Mouse (Mus musculus) limb, embryonic 15.5 days (tissue): Measurements from ENCODE around the gene Vgf. TPM values are rescaled to one million over a fixed set of nuclear protein-coding genes. Genes with fewer than 3 reads are reported as not detected.

Experiments
- ATAC-seq: fragments of 200-750 bp; cut with Nextera tagmentation; 2 replicates; pipeline ENCODE4 v1.8.0; 2017; ENCODE audit warnings: low read depth, moderate TSS enrichment; ENCODE audit not compliant: insufficient number of reproducible peaks, low FRiP score, low TSS enrichment
- H3K27ac ChIP-seq: fragments of 300-500 bp; sonication (generic); 2 replicates; pipeline ENCODE4 v1.5.1; 2015; ENCODE audit warnings: moderate library complexity, mild to moderate bottlenecking, inconsistent platforms
- H3K27me3 ChIP-seq: fragments of 300-500 bp; sonication (generic); 2 replicates; pipeline ENCODE4 v1.6.1; 2015; ENCODE audit warnings: inconsistent platforms
- H3K36me3 ChIP-seq: fragments of 300-500 bp; sonication (generic); 2 replicates; pipeline ENCODE4 v1.6.1; 2015; ENCODE audit warnings: inconsistent platforms
- H3K4me1 ChIP-seq: fragments of 300-500 bp; sonication (generic); 2 replicates; pipeline ENCODE4 v1.6.1; 2015; ENCODE audit warnings: inconsistent platforms
- H3K4me2 ChIP-seq: fragments of 300-500 bp; sonication (generic); 2 replicates; pipeline ENCODE4 v1.6.1; 2015; ENCODE audit warnings: mild to moderate bottlenecking, inconsistent platforms
- H3K4me3 ChIP-seq: fragments of 300-500 bp; sonication (generic); 2 replicates; pipeline ENCODE4 v1.5.1; 2015; ENCODE audit warnings: mild to moderate bottlenecking, inconsistent platforms
- H3K9ac ChIP-seq: fragments of 300-500 bp; sonication (generic); 2 replicates; pipeline ENCODE4 v1.6.1; 2015; ENCODE audit warnings: inconsistent platforms
- H3K9me3 ChIP-seq: fragments of 300-500 bp; sonication (generic); 2 replicates; pipeline ENCODE4 v1.6.1; 2016; ENCODE audit warnings: inconsistent platforms
- WGBS: fragments of 180-500 bp; shearing (Covaris S2); methylation state at CpG from one replicate; pipeline ENCODE4 v1.1.7; 2015; 5-methylcytosine and 5-hydroxymethylcytosine counted together
- polyA plus RNA-seq: library from polyadenylated mRNA; unstranded; fragments of >200 nt; fragmentation: Nextera tagmentation; extraction: Ambion mirVana; gene quantifications from 2 replicates; pipeline ENCODE4 v1.2.1, GENCODE M21; 2015

Vgf gene
- polyA plus RNA-seq, 1 experiment from 2014 or later, result 0.06 TPM

DNA sequence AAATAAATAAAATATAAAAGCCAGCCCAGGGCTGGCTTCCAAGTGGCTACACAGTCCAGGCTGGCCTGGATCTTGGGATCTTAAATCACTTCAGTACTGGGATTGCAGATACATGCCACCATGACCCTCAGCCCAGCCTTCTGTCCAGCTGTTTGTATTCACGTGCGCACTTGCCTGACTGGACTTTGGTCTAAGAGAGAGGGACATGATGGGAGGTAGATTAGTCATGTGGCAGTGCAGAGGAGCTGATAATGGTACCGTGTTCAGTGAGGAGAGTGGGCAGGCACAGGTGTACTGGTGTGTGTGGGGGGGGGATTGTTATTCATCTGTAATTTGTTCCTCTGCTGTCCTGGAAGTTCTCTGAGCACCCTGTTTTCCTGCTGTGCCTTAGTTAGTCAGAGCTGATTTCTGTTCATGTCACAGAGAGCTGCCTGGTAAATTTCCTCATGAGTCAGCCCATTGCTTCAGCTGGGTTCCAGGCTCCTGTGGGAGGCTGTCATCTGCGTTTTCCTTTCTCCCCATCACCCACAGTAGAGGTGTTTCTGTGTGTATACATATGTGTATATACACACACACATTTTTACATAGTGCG lies 25.8 kb downstream of the Vgf start:
- no peak overlapping the region for H3K4me2 ChIP-seq
- H3K4me1 ChIP-seq, result no peaks in the 10 kb centered on the region
- no peaks in the 10 kb centered on the region for H3K27me3 ChIP-seq
- H3K4me3 ChIP-seq, result no peak overlapping the region
- no peak overlapping the region for H3K9ac ChIP-seq
- no peaks in the 10 kb centered on the region for H3K9me3 ChIP-seq
- ATAC-seq, result no peak
- no peak overlapping the region for H3K27ac ChIP-seq
- WGBS, result 81% methylated on average over 5 of the region's 5 CpGs
- H3K36me3 ChIP-seq, result no peaks in the 10 kb centered on the region

GRCm38 (mm10) chr5:137054299-137054698 lies 28.1 kb downstream of the Vgf start:
- no peak for ATAC-seq
- H3K4me2 ChIP-seq, result no peak overlapping the region
- H3K4me1 ChIP-seq, result no peaks in the 10 kb centered on the region
- no peaks in the 10 kb centered on the region for H3K9me3 ChIP-seq
- WGBS, result 90% methylated on average over 7 of the region's 7 CpGs
- H3K36me3 ChIP-seq, result no peaks in the 10 kb centered on the region
- H3K27ac ChIP-seq, result no peak overlapping the region
- no peak overlapping the region for H3K4me3 ChIP-seq
- no peaks in the 10 kb centered on the region for H3K27me3 ChIP-seq
- H3K9ac ChIP-seq, result no peak overlapping the region

GRCm38 (mm10) chr5:137054873-137055272 lies 28.7 kb downstream of the Vgf start:
- H3K36me3 ChIP-seq, result no peaks in the 10 kb centered on the region
- WGBS, result 80% methylated on average over 5 of the region's 5 CpGs

GRCm38 (mm10) chr5:137061809-137062481 lies 35.8 kb downstream of the Vgf start:
- Histone ChIP-seq H3K9ac (no peak overlapping the region), H3K27me3 (no peaks in the 10 kb centered on the region), H3K4me1 (no peaks in the 10 kb centered on the region), H3K4me3 (no peak overlapping the region), H3K36me3 (no peaks in the 10 kb centered on the region), H3K27ac (no peak overlapping the region), H3K9me3 (no peaks in the 10 kb centered on the region), H3K4me2 (no peak overlapping the region)
- 25% methylated on average over 11 of the region's 12 CpGs for WGBS
- no peak for ATAC-seq

More at GRCm38 (mm10) chr5:137054873-137055272, 28.7 kb downstream of the Vgf start:
- Histone ChIP-seq H3K4me3 (no peak overlapping the region), H3K4me1 (no peaks in the 10 kb centered on the region), H3K4me2 (no peak overlapping the region), H3K27me3 (no peaks in the 10 kb centered on the region), H3K9me3 (no peaks in the 10 kb centered on the region), H3K27ac (no peak overlapping the region), H3K9ac (no peak overlapping the region)
- no peak for ATAC-seq

DNA sequence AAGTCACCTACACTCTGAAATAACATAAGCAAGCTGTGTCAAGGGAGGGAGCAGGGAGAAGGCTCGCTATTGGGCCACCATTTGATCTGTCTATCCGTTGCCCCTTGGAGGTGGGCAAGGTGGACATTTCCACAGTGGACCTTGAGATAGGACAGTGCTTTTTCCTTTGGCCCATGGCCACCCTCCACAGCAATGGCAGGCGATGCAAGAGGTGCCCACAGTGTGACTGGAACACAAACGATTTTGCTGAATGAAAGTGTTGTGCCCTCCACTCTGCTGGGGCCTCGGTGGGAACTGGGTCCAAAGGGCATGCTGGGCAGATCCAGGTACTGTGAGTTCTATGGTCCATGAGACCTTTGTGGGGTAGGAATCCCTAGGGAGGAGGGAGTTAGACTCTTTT lies 36.4 kb downstream of the Vgf start:
- Histone ChIP-seq H3K4me2 (no peak overlapping the region), H3K27ac (no peak overlapping the region), H3K4me1 (no peaks in the 10 kb centered on the region), H3K36me3 (no peaks in the 10 kb centered on the region), H3K9me3 (no peaks in the 10 kb centered on the region), H3K27me3 (no peaks in the 10 kb centered on the region), H3K9ac (no peak overlapping the region), H3K4me3 (no peak overlapping the region)
- ATAC-seq, result no peak
- 84% methylated on average over 5 of the region's 5 CpGs for WGBS

DNA sequence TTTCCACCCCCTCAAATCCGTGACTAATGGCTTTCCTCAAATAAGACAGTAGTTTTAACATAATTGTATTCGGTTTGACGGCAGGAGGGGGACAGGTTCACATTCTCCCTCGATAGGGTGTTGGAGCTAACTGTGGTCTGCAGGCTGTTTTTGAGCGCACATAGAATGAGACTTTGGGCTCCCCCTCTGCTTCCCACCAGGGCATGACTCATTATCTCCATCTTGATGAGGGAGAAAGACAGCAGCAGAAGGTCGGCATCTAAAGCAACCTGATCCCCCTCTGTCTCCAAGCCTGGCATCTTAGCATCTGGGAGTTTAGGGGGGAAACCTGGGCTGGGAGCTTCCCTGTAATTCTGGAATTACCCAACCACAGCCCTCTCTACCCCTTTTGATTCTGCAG lies 39.3 kb downstream of the Vgf start:
- Histone ChIP-seq H3K4me2 (no peak overlapping the region), H3K4me1 (no peaks in the 10 kb centered on the region), H3K27me3 (no peaks in the 10 kb centered on the region), H3K36me3 (no peaks in the 10 kb centered on the region), H3K9me3 (no peaks in the 10 kb centered on the region), H3K4me3 (no peak overlapping the region), H3K9ac (no peak overlapping the region), H3K27ac (no peak overlapping the region)
- 64% methylated on average over 6 of the region's 6 CpGs for WGBS
- ATAC-seq, result no peak

DNA sequence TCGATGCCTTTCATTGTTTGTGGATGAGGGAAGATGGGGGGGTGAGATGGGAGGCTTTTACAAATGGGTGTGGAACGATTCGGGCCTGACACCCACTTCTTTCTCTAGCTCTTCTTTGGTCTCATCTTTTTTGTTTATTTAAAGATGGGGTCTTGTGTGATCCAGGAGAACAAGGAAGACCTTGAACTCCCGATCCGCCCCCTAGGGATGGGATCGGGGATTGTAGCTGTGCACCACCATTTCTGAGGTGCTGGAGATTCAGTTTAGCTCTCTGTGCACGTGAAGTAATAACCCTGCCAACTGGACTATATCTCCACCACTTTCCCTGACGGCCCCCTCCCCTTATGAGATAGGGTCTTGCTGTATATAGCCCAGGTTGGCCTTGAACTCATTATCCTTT lies 39.7 kb downstream of the Vgf start:
- H3K4me3 ChIP-seq, result no peak overlapping the region
- no peaks in the 10 kb centered on the region for H3K4me1 ChIP-seq
- H3K9me3 ChIP-seq, result no peaks in the 10 kb centered on the region
- WGBS, result 72% methylated on average over 8 of the region's 8 CpGs
- H3K36me3 ChIP-seq, result no peaks in the 10 kb centered on the region
- H3K27me3 ChIP-seq, result no peaks in the 10 kb centered on the region
- no peak for ATAC-seq
- H3K27ac ChIP-seq, result no peak overlapping the region
- H3K9ac ChIP-seq, result no peak overlapping the region
- no peak overlapping the region for H3K4me2 ChIP-seq

- Histone ChIP-seq H3K27ac (no peak overlapping the region), H3K4me2 (no peak overlapping the region), H3K27me3 (no peaks in the 10 kb centered on the region), H3K9ac (no peak overlapping the region), H3K4me3 (no peak overlapping the region), H3K9me3 (no peaks in the 10 kb centered on the region), H3K36me3 (no peaks in the 10 kb centered on the region), H3K4me1 (peaks cover 12% of the 10 kb centered on the region)
- 77% methylated on average over 4 of the region's 4 CpGs for WGBS
- no peak for ATAC-seq
Measured at GRCm38 (mm10) chr5:137068711-137069110, 42.5 kb downstream of the Vgf start.

GRCm38 (mm10) chr5:137070881-137071605 lies 44.9 kb downstream of the Vgf start:
- no peaks in the 10 kb centered on the region for H3K36me3 ChIP-seq
- H3K4me1 ChIP-seq, result peaks cover 17% of the 10 kb centered on the region
- 87% methylated on average over 19 of the region's 19 CpGs for WGBS
- no peak overlapping the region for H3K9ac ChIP-seq
- no peak overlapping the region for H3K4me3 ChIP-seq
- no peak for ATAC-seq
- H3K9me3 ChIP-seq, result no peaks in the 10 kb centered on the region
- H3K27ac ChIP-seq, result no peak overlapping the region
- H3K4me2 ChIP-seq, result no peak overlapping the region
- H3K27me3 ChIP-seq, result no peaks in the 10 kb centered on the region

DNA sequence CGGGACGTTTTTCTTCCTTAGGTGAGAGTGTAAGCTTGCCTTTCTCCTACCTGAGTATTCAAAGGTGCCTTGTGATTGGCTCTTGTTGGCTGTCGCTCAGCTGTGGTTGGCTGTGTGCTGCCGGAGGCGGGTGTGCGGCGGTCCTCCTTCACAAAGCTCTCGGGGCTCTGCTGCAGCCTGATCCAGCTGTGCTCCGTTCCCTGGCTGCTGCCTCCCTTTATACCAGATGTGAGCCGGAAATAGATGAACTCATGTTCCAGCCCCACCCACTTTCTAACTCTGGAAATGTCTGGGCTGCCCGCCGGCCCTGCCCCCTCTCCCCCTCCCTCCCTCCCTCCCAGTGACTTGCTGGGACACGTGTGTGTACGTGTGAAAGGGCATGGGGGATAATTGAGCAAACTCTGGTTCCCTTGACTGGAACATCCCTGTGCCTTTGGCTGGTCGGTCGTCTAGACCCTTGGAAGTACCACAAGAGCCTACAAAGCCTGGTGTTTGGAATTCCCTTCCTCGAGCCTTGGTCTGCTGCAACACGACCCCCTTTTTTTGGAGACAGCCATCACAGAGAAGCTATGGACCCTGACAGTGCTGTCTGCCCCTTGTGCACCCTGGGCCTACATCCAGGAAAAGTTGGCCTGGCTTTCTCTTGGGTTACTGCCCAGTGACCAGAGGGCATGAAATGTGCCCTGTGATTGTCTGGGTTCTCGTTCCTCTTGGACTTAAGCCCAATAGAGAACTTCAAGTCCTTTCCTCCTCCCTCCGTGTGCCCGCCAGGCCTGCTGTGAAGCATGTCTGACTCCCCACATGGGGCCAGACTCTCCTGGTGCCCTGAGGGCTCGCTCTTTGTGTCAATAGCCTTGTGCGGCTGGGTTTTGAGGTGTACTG lies 46.1 kb downstream of the Vgf start, which contains the start of gene Serpine1:
TSS of gene Serpine1 (minus strand) at position 190 of the 882 bp plus-strand sequence.
- no peak within 1 kb of the TSS for H3K9ac ChIP-seq
- H3K9me3 ChIP-seq, result no peaks in the 10 kb centered on the region

GRCm38 (mm10) chr5:137073141-137073540 lies 46.9 kb downstream of the Vgf start:
- no peak overlapping the region for H3K4me2 ChIP-seq
- H3K36me3 ChIP-seq, result no peaks in the 10 kb centered on the region
- H3K4me3 ChIP-seq, result no peak overlapping the region
- H3K27ac ChIP-seq, result peak overlapping the region; percentile 81
- no peak overlapping the region for H3K9ac ChIP-seq
- no peaks in the 10 kb centered on the region for H3K27me3 ChIP-seq
- H3K9me3 ChIP-seq, result no peaks in the 10 kb centered on the region
- ATAC-seq, result no peak
- H3K4me1 ChIP-seq, result peaks cover 17% of the 10 kb centered on the region
- 92% methylated on average over 8 of the region's 8 CpGs for WGBS

More for the DNA sequence above, 46.1 kb downstream of the Vgf start, which contains the start of gene Serpine1:
- Histone ChIP-seq H3K4me2 (peak within 1 kb of the TSS; percentile 52), H3K27ac (peak within 1 kb of the TSS; percentile 82), H3K27me3 (no peaks in the 10 kb centered on the region), H3K36me3 (no peaks in the 10 kb centered on the region), H3K4me1 (peaks cover 17% of the 10 kb centered on the region), H3K4me3 (peak within 1 kb of the TSS; percentile 30)
- ATAC-seq, result peak; percentile 88
- WGBS, result 11% methylated on average over 23 of the region's 23 CpGs
